Mouse (Mus musculus): ENCODE data around the gene Olfr699. TPM values are rescaled to one million over a fixed set of nuclear protein-coding genes. Genes with fewer than 3 reads are reported as not detected.
"Not testable (repeated sequence)": the region's sequence is repeated elsewhere in the genome, so short reads cannot be mapped to it uniquely, and the experiment has no call there.

Olfr699 gene
- total RNA-seq (2021) = not detected

DNA sequence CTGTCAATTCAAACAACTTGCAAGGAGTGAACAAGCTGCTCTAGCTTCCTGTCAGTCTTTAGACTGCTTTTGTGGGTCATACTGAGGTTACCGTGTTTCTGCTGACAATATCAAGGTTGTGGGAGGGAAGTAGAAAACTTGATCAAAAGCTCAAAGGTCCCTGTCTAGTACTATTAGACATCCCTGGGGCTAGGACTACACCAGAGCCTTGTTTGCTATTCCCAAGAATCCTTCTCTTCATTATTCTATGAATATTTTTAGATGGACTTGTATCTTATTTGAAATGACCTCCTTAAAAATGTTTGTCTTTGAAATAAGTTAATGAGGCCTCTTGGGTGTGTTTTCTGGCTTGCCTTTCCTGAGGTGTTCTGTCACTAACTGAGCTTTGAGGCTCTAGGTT, at the start of gene Olfr699:
TSS of gene Olfr699 (minus strand) at position 101 of the 400 bp plus-strand sequence.
- no peak for DNase-seq (ENCODE audit: low spot score in 2 of 2)
- intact Hi-C loops (cut with DNase I) = no loop called here

DNA sequence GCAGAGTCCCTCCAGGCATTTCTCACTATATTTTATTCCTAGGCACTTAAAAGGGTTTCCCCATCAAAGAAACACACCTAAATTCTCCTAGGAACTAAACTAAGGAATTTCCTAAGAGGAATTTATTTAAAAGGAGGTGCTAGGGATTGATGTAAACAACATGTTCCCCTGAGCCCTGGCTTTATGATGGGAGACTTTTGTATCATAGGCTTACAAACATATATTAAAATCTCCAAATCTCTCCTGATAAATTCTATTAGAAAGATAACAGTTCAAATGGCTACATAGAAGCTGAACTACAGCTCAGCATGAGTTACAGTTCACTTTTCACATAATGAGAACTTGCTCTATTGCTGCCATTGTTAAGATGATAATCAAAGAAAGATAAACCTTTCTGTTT, 40.8 kb upstream of the Olfr699 start, which contains the start of gene Olfr702:
TSS of gene Olfr702 (minus strand) at position 101 of the 400 bp plus-strand sequence.
- intact Hi-C loops (cut with DNase I) = no loop called here

GRCm38 (mm10) chr7:106818414-106818813, 25.4 kb upstream of the Olfr699 start:
- no peak for DNase-seq (ENCODE audit: low spot score in 2 of 2)
- intact Hi-C loops (cut with DNase I) = no loop called here

More for the DNA sequence above, 40.8 kb upstream of the Olfr699 start, which contains the start of gene Olfr702:
- no peak for DNase-seq (ENCODE audit: low spot score in 2 of 2)

- no peak for DNase-seq (ENCODE audit: low spot score in 2 of 2)
- intact Hi-C loops (cut with DNase I) = no loop called here
Measured at GRCm38 (mm10) chr7:106815775-106816174, 22.8 kb upstream of the Olfr699 start.

- no peak for DNase-seq (ENCODE audit: low spot score in 2 of 2)
- intact Hi-C loops (cut with DNase I) = no loop called here
Measured at GRCm38 (mm10) chr7:106813829-106814228, 20.8 kb upstream of the Olfr699 start, which contains the start of gene Olfr701. Gene Olfr701 (plus strand): TSS chr7:106814129.

DNA sequence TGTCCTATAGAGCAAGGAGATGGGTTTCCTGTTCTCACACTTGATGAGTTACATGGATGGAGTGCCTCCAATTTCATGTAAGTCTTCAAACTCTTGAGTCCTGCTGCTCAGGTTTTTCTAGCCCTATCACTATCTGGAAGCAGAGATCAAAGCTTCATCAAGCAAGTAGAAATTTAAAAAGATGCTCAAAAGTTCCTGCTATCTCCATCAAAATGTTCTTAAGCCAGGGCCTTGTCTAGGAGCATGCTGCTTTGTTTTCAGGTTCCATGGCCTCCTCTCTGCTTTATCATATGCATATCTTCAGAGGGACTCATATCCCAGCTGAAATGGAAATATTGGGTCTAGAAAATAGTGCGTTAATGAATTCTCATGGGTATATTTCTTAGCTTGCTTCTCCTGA, 15.7 kb upstream of the Olfr699 start, which contains the start of gene Olfr700:
TSS of gene Olfr700 (minus strand) at position 101 of the 400 bp plus-strand sequence.
- intact Hi-C loops (cut with DNase I) = no loop called here
- DNase-seq (ENCODE audit: low spot score in 2 of 2) = no peak

DNA sequence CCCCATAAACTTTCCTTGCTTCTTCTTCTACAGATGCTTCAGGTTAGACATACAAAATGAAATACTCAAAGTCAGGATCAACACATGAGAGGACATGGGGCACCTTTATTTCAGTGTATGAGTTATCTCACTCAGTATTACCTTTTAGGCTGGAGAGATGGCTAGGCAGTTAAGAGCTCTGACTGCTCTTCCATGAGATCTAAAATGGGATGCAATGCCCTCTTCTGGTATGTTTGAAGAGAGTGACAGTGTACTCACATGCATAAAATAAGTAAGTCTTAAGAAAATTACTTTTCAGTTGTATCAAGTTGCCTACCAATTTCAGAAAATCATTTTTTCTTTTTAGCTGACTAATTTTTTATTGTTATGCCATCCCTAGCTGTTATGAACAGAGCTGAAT, 4.7 kb downstream of the Olfr699 start:
- no peak for DNase-seq (ENCODE audit: low spot score in 2 of 2)
- intact Hi-C loops (cut with DNase I) = no loop called here

GRCm38 (mm10) chr7:106761008-106761407, 32.0 kb downstream of the Olfr699 start:
- intact Hi-C loops (cut with DNase I); DNase-seq (ENCODE audit: low spot score in 2 of 2): not testable (repeated sequence)

- DNase-seq (ENCODE audit: low spot score in 2 of 2) = no peak
- intact Hi-C loops (cut with DNase I) = no loop called here
Measured at GRCm38 (mm10) chr7:106758800-106759199, 34.2 kb downstream of the Olfr699 start.

- intact Hi-C loops (cut with DNase I) = no loop called here
Measured at GRCm38 (mm10) chr7:106755297-106755696, 37.7 kb downstream of the Olfr699 start, which contains the start of gene Olfr698. Gene Olfr698 (minus strand): TSS chr7:106755397.

GRCm38 (mm10) chr7:106745811-106746210, 47.2 kb downstream of the Olfr699 start:
- intact Hi-C loops (cut with DNase I) = no loop called here
- no peak for DNase-seq (ENCODE audit: low spot score in 2 of 2)

More at GRCm38 (mm10) chr7:106755297-106755696, 37.7 kb downstream of the Olfr699 start, which contains the start of gene Olfr698:
- no peak for DNase-seq (ENCODE audit: low spot score in 2 of 2)

DNA sequence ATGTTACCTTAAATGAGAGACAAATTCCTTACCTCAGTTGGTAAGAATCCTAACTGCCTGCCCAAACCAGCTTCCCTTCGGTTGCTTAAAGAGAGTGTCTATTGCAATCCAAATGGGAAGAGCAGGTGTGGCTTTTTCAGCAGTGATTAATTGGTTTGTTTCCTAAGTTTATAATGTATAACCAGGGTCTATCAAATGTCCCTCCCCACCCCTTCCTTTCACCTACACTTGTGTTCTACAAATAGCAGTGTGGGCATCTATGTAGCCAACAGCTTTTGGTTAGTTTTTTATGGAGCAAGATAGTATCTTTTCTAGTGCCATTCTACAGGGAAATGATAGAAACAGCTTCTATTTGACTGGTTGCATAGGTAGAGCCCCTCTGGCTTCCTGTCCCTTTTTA, 50.7 kb downstream of the Olfr699 start, which contains the start of gene Olfr697:
TSS of gene Olfr697 (minus strand) at position 101 of the 400 bp plus-strand sequence.
- no peak for DNase-seq (ENCODE audit: low spot score in 2 of 2)
- intact Hi-C loops (cut with DNase I) = no loop called here

Other genes starting within 250 kb of the Olfr699 start
- not detected for gene Olfr693, start 112.6 kb downstream of the Olfr699 start, total RNA-seq (2021)
- gene Olfr694, start 101.4 kb downstream of the Olfr699 start, total RNA-seq (2021) = not detected
- not detected for gene Olfr695, start 76.8 kb downstream of the Olfr699 start, total RNA-seq (2021)
- gene Olfr697, start 50.8 kb downstream of the Olfr699 start, total RNA-seq (2021) = not detected
- not detected for gene Olfr698, start 37.8 kb downstream of the Olfr699 start, total RNA-seq (2021)
- gene Olfr700, start 15.6 kb upstream of the Olfr699 start, total RNA-seq (2021) = not detected
- gene Olfr701, start 20.9 kb upstream of the Olfr699 start, total RNA-seq (2021) = not detected
- not detected for gene Olfr702, start 40.7 kb upstream of the Olfr699 start, total RNA-seq (2021)
- not detected for gene Olfr703, start 50.2 kb upstream of the Olfr699 start, total RNA-seq (2021)
- gene Olfr704, start 70.0 kb upstream of the Olfr699 start, total RNA-seq (2021) = not detected
- not detected for gene Olfr705, start 83.7 kb upstream of the Olfr699 start, total RNA-seq (2021)
- gene Olfr706, start 95.0 kb upstream of the Olfr699 start, total RNA-seq (2021) = not detected
- gene Olfr707, start 108.0 kb upstream of the Olfr699 start, total RNA-seq (2021) = not detected
- not detected for gene Olfr1532-ps1, start 114.8 kb upstream of the Olfr699 start, total RNA-seq (2021)
- under 1 TPM in 1 of 2 experiments, not detected in 1; 0.09 TPM for gene Olfr709-ps1, start 139.0 kb upstream of the Olfr699 start, total RNA-seq (2021)
- not detected for gene Olfr710, start 155.1 kb upstream of the Olfr699 start, total RNA-seq (2021)
- gene Olfr6, start 170.7 kb upstream of the Olfr699 start, total RNA-seq (2021) = not detected
- gene Olfr711, start 182.3 kb upstream of the Olfr699 start, total RNA-seq (2021) = not detected
- gene Olfr2, start 212.9 kb upstream of the Olfr699 start, total RNA-seq (2021) = not detected
- not detected for gene Olfr713, start 238.0 kb upstream of the Olfr699 start, total RNA-seq (2021)

Measured in left cerebral cortex, postnatal 36 days (tissue).